Mouse (Mus musculus) gastrocnemius, postnatal 4 days (tissue): ENCODE data around the gene Mms22l. TPM values are rescaled to one million over a fixed set of nuclear protein-coding genes. Genes with fewer than 3 reads are reported as not detected.
"Not testable (repeated sequence)": the region's sequence is repeated elsewhere in the genome, so short reads cannot be mapped to it uniquely, and the experiment has no call there.

Source experiments
- DNase-seq, 2 experiments: peaks; one replicate each; pipeline ENCODE4 v3.0.0; 2021 to 2022; ENCODE audit warnings: low spot score in 2 of 2, mixed read lengths in 2 of 2
- long read RNA-seq, 2 experiments: library from polyadenylated mRNA; stranded (forward); transcript quantifications; one replicate each; pipeline ENCODE4 v2.0.0; 2021
- total RNA-seq, 2 experiments: library from RNA; stranded (reverse); gene quantifications; 2 replicates each; pipeline ENCODE4 v1.2.3; 2021

The Mms22l gene
- total RNA-seq = 1 to 10 TPM; 7.6 to 9.5 TPM
- long read RNA-seq, experiment 1, full-length matches to known transcripts = 6 of 10 reads
- long read RNA-seq, experiment 1, partial matches to known transcripts = 1 of 10 reads
- long read RNA-seq, experiment 1, other reads (novel, unspliced or antisense) = 3 of 10 reads
- long read RNA-seq, experiment 2, transcript Mms22l-205 (5 exons, 1,350 nt) = major isoform, 5 of 8 reads
- long read RNA-seq, experiment 2, partial matches to known transcripts = 1 of 8 reads
- long read RNA-seq, experiment 2, other reads (novel, unspliced or antisense) = 2 of 8 reads

DNA sequence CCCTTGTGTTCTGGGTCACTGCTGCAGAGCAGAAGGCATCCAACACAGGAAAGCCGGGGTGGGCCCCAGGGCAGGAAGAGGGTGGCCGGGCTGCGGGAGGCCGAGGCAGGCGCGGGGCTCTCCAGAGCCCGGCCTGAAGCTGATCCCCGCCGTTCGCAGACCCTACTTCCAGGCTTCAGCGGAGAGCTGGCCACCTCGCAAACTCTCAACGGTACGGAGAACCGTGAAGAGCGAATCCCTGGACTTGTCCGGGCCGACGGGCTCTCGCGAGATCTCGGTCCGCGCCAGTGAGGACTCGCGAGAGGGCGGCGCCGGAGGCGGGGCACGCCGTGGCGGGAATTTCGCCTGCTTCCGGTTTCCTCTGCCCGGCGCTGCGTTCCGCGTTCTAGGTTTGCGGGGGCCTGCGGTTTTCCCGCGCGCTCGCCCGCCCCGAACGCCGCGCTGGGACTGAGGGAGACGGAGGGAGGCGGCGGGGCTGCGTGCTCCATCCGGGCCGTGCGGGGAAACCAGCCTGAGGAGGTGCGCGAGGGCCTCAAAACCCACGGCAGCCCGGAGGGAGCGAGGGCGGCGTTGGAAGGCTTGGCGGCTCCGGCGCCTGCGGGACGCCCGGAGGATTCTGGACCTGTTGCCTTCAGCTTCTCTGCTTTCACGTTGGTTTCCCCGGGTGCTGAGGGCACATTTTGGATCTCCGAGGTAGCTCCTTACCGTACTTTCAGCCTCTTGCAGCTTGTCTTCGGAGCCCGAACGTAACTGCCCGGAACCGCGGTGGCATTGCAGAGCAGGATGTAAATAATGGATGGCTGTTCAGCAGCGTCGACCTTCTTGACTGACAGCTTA lies at the start of gene Mms22l:
Mms22l (plus strand) TSS at position 336 of the 837 bp plus-strand sequence.
- DNase-seq = peak; percentile 94 to 97

DNA sequence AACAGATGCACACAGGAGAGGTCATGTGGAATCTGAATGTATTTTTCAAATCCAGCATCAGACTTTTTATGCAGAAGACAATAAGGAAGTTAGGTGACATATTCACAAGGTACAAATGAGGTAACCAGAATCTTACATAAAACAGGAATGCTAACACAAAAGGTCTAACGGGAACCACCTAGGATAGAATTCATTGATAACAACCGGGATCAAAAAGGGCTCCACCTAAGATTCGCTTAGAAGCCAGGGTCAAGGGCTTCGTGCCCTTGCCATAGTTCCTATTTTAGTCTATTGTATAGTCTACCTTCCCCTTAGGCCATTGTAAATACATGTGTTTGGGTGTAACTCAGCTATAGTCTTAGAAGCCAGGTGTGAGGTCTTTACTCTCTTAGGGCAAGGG lies 12.2 kb upstream of the Mms22l start:
- not testable (repeated sequence) for DNase-seq

DNA sequence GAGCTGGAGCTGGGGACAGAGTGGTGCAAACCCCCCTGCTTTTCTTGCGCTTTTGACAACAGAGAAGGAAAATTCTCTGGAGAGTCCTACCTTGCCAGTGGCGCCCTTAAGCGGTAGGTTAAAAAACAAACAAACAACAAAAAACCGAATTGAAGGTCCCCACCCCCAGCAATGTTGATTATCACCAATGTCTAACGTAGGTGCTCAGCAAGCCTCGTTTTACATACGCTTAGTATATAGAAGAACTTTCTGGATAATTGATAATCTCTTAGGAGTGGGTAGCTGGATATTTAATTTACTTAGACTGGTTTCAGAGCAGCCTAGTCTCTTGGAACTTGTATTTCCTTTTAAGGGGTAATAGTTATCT lies 685 bp downstream of the Mms22l start:
- DNase-seq = no peak

DNA sequence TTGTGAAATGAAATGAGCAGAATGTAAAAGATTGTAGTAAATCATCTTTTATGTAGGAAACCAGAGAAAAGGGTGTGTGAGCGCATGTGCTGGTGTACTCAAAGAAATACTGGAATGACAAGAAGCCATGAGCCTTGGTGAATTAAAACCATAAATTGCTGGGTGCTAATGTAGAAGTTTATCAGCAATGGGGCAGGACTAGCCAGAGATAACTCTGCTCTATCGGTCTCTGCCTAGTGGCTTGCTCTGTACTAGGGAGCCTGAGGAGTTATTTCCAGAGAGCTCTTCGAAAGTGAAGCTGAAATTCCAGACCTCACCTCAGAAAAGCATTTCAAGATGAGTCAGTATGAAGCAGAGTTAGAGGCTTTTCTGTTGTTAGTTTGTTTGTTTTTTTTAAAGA lies 12.9 kb downstream of the Mms22l start:
- no peak for DNase-seq

DNA sequence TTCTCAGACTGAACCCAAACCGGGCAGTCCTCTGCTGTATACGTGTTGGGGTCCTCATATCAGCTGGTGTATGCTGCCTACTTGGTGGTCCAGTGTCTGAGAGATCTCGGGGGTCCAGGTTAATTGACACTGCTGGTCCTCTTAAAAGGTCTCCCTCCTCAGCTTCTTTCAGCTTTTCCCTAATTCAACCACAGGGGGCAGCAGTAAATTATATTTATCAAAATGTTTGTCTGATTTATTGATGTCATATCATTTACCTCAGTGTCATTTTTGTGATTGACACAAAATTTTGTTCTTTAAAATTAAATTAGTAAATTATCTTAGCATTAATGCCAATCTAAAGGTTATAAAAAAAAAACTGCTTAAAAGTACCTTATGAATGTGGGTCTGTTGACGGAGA lies 40.7 kb downstream of the Mms22l start:
- no peak for DNase-seq

DNA sequence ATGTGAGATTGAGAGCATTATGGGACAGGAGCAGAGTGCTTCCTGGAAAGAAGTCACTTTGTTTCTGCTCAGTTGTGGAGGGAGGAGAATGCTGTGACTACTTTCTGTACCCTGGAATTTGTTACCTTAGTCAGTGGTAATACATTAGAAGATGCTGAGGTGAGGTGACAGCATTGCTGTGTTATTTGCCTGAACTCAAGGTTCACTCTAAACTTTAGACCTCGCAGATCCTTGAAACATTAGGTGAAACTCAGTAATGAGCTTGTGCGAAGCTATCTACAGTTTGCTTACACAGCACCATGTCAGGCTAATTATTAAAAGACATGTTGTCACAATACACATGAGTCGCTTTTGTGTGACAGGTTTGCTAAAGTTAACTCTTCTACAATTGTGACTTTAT lies 47.2 kb downstream of the Mms22l start:
- DNase-seq = no peak

DNA sequence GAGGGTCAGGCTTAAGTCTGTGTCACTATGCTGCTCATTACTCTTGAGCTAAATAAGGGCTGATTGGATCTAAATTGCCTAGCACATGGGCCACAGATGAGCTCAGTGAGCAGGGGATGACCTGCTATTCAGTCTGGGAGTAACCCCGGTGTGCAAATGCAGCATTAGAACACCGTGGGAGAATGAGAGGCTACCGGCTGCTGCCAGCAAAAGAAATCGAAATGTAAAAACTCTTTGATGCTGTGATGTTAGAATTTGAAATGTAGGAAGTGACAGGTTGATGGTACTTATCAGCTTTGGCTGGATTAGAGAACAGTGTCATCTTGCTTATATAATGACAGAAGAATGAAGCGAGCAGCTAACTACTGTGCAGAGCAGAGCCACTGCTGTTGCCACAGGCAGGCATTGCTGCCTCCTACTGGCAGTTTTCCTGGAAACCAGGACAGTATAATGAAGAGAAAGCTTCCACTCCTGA lies 48.5 kb downstream of the Mms22l start:
- DNase-seq = no peak

DNA sequence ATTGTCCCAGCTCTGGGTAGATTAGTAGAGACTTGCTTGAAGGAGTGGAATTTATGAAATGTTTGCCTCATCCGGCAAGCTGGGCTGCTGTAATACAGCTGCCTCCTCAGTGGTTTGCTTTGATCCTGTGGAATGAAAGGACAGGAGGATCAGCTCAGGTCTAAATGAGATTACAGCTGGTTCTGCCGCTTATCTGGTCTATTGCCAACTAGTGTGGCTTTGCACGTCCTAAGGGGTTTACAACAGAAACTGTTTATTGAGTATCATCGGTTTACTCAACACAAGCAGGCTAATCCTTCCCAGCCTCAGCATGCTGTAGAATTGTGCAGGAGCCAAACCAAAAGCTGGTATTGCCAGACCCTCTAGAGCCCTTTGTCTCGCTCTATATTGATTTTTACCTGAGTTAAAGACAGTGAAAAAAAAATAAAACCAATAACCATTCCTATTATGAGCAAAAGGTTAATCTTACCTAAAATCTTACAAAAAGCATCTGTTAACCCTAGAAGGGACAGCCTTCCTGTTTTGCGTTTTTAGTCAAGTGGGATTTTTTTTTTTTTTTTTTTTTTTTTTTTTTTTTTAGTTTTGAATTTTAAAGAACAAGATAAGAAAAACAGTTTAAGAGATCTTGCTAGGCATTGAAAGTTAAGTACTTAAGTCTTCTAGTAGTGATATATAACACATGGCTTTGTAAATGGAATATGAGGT lies 60.0 kb downstream of the Mms22l start:
- no peak for DNase-seq

DNA sequence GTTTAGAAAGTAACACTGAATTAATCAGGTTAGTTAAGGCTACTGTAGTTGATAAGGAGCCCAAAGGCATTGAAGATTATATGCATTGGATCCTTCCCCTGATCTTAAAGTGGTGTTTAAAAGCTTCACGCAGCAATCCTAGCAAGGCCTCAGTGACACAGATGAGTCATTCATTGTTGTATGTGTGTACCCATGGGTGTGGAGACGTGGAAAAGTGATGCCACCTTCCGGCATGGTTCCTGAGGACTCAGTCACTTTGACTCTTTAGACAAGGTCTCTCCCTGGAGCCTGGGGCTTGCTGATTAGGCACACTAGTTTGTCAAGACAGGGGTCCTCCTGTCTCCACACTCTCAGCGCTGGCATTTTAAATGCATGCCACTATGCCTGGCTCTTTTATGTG lies 60.9 kb downstream of the Mms22l start:
- DNase-seq = no peak

DNA sequence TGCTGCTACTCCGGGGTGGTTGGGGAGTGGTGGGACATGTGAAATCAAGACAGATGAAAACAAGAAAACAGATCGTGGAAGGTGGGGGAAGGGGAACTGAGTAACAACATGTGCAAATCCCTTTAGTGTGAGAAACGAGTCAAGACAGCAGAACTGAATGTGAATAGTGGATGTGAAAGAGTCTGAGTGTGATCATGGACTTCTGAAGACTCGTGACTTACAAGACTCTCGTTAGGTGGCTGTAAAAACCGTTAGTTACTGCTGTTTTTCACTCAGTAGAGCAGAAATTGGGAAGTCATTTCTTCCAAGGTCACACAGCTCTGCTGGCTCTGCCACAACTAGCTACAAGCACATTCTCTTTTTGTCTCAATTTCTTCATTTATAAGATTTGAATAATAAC lies 71.8 kb downstream of the Mms22l start:
- no peak for DNase-seq

DNA sequence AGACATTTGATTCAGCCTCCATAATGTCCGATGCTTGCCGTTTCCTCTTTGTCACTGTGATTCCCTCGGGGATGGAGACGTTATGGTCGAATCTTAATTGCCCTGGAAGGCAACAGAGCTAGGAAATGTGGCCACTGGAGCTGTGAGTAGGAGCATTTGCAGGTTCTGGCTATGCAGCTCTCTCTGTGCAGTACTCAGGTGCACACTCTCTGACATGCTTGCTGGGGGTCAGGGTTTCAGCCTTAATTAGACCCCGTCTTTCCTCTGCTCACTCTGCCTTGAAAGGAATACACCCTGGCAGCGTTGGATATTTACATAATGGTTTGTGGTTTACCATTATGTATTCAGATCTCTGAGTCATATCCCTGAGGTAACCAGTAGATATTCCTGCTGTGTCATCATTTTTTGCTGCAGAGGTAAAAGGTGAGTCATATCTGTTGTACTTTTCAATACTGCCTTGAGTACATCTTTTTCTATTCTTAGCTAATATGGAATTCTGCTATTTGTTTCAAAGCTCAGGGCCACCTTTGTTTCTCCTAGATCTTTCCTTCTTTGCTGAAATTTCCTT lies 72.8 kb downstream of the Mms22l start:
- DNase-seq = no peak

DNA sequence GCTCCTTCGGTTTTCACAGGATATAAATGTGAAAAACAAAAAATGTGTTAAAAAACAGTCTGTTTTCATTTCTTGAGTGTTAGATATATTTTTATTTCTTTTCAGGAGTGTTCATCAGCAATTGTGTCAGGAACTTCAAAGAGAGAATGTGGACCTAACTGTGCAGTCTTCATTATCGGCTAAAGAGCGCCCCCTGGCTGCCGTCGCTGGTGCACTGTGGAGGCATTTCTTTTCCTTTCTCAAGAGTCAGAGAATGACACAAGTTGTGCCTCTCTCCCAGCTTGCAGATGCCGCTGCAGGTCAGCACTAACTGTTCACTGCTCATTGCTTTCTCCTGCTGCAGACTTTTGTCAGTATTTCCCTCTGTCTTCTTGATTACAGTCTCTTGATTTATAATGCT lies 78.0 kb downstream of the Mms22l start:
- peak; percentile 46 to 72 for DNase-seq

DNA sequence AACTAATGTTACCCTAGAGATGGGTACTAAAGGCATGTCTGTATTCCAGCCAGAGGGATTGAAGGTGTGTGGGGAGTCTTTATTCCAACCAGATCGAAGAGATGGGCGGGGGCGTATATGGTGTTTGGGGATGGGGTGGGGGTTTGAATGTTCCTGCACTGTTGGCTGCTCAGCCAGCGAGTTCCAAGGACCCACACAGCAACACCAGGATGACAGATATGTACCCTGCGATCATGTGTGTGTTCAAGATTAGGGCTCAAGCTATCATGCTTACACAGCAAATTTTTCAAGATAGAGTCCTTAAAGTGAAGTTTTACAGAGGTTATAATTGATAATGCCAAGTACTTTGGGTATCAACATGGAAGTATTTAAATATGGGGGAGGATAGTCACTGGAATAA lies 81.3 kb downstream of the Mms22l start:
- no peak for DNase-seq

DNA sequence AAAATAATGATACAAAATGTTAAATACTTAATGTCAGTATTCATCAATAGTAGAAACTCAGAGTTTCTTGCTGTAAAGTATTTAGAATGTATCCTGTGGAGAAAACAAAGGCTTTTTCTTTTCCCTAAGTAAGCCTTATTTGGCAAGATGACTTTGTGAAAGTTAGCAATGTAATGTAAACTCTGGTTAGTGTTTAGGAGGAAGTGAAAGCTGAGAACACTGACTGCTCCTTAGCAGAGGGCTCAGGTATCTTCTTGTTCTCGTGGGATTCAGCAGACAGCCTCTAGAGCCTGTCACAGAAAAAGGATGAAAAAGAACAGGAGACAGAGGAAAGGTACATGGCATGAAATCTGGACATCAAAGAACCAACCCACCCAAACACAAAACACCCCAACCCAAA lies 86.0 kb downstream of the Mms22l start:
- no peak for DNase-seq

DNA sequence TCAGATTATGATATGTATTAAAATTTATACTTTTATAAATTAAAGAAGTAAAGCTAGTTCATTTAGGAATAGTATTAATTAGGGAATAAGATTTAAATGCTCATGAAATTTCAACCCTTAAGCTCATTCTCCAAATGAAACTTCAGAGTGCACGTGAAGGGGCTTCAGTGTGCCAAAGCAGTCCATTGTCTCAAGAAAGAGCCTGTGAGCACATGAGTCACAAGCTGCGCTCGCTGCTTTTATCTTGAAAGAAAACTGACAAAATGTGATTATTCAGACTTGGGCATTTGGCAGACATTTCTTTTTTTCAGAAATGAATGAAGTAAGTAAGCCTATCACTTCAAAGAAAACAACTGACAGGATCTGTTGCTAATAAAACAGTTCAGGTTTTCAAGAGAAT lies 87.7 kb downstream of the Mms22l start:
- no peak for DNase-seq

DNA sequence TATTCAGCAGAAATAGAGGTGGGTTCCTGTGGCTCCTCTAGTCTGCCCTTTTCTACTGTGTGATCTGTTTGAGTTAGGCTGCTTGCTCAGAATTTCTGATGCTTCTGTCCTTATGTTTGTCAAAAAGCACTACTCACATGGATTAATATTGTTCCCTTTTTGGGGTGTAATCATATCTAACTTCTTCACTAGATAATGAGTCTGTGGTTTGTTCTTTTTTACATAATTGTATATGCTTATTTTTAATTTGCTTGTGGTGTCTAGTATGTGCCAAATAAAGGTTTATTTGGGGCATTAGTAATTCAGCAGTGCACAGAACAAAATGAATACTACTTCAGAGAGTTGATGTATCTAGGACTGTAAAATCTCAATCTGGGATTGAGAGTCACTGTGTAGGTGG lies 98.6 kb downstream of the Mms22l start:
- no peak for DNase-seq

DNA sequence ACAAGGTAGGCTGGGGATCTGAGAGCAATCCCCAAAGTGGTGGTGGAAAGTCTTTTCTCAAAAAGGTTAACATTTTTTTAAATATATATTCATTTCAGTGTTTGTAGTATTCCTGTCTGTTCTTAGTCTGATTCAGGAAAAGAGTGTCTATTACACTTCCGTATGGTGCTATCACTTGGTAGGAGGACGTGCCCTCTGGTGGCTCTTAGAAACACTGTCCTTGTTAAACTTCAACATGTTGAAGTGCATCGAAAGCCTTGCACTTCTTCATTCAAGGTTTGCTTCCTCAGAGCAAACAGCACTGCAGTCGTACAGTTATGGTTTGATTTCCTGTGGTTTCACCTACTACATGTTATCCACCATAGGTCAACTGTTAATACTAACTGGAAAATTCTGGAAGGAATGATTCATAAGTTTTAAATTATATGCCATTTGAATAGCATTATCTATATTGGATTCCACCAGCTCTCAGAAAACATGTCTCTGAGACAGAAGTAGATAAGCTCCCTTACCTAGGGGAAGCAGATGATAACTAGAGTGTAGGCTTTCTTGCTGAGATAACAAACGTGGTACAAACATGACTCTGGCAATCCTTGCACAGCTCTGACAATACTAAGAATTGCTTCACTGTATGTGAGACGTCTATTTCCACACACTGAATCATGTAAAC lies 100.8 kb downstream of the Mms22l start:
- DNase-seq = no peak

DNA sequence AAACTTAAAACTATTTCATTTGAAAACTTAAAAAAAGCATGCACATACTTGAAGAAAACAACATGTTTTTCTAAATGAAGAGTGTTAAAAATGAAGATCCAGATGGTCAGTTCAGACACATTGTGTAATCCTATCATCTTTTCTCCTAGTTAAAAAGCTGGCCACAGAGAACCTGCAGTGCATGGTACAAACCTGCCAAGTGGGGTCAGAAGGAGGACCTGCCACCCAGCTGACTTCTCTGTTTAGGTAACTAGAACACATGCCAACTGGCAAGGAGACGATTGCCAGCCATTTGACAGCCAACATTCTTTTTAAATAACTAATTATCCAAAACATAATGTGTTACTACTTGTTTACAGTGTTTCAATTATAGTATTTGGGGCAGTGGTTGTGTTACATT lies 102.4 kb downstream of the Mms22l start:
- DNase-seq = no peak

DNA sequence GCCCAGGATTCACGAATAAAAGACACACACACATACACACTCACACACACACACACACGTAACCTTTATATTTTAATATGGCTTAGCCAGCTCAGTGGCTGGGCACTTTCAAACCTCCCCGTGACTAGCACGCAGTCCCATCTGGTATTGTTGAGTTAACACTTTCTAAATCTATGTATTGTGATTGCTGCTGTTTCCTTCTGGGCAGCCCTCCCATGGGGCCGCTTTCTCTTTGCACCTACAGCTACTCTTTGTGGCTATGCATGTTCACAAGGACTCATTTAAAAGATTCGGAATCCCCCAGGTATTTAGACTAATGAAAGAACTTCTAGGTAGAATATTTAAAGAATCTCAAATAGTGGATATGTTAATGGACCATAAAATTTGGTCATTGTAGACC lies 105.5 kb downstream of the Mms22l start:
- no peak for DNase-seq

DNA sequence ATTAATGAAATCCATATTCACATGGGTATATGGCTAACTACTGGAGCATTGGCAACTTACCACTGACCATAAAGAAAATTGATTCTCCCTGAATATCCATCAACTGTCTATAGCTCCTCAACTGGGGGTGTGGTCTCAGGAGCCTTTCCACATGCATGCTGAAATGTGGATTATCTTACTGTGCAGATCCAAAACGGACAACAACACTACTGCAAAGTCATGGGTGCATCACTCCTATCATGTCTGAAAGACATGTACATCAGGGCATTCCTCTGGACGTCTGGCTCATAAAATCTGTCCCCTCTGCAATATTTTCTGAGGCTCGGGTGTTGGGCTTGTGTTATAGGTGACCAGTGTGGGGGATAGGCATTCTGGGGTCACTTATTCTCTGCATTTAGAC lies 112.8 kb downstream of the Mms22l start:
- no peak for DNase-seq

DNA sequence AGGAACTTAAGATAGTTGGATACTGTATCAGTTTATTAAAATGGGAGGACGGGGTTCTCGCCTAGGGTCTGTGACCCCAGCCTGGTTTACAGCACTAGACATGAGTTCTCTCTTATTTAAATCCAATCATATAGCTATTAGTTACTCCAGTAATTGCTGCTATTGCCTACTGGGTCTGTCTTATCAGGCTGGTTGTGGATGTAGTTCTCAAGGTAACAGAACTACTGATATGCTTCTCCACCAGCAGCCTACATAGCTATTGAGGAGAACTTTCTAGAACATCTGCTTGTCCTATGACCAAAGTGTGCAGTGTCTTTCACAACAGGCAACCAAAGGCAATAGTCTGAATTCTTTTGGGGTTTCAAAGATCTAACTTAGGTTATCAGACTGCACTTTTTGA lies 113.3 kb downstream of the Mms22l start:
- no peak for DNase-seq
